Mouse (Mus musculus): ENCODE measurements around the gene Tnfrsf22.

The Tnfrsf22 gene

DNA sequence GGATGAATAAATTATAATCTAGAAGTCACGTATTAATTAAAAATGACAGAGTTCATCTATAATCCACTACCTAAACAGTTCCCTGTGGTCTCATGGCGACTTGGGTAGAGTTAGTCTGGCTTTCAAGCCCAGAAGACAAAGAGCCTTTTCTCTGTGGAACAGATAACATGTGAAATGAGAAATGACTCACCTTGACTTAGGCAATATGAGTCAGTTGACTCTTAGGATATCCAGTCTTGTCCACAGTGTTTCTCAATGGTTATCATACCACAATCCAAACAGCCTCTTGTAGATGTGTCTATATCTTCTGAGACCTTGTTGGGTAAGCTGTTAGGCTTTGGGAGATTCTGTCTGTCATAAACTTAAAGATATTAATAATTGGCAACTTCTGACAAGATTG lies 18.0 kb downstream of the Tnfrsf22 start:
- no peak for DNase-seq (ENCODE audit: low spot score in 2 of 2)

GRCm38 (mm10) chr7:143629501-143629900 lies 20.0 kb downstream of the Tnfrsf22 start:
- DNase-seq (ENCODE audit: low spot score in 2 of 2) = no peak

GRCm38 (mm10) chr7:143628540-143628939 lies 20.9 kb downstream of the Tnfrsf22 start, which contains the start of gene Tnfrsf26:
TSS of gene Tnfrsf26 (minus strand) at chr7:143628722.
- no peak for DNase-seq (ENCODE audit: low spot score in 2 of 2)

- no peak for DNase-seq (ENCODE audit: low spot score in 2 of 2)
These were observed 21.7 kb downstream of the Tnfrsf22 start for GRCm38 (mm10) chr7:143627555-143628286.

DNA sequence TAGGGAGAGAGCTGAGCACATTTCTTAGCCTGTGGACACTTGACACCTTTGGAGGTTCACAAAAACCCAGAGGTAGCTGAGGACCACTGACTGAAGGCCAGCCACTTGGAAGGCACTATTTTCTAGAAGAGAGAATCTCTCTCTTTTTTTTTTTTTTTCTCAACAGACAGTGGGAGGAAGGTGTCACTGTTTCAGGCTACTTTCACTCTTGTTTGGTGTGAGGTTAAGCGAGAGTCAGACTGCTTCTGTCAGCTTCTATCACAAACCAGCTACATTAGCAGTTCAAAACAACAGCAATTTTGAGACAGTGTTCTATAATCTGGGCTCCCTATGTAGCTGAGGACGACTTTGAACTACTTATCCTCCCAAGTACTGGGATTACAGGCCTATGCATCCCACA lies 23.3 kb downstream of the Tnfrsf22 start:
- no peak for DNase-seq (ENCODE audit: low spot score in 2 of 2)

- DNase-seq (ENCODE audit: low spot score in 2 of 2) = no peak
These were observed 24.3 kb downstream of the Tnfrsf22 start for GRCm38 (mm10) chr7:143625151-143625550.

GRCm38 (mm10) chr7:143624561-143624960 lies 24.9 kb downstream of the Tnfrsf22 start:
- no peak for DNase-seq (ENCODE audit: low spot score in 2 of 2)

DNA sequence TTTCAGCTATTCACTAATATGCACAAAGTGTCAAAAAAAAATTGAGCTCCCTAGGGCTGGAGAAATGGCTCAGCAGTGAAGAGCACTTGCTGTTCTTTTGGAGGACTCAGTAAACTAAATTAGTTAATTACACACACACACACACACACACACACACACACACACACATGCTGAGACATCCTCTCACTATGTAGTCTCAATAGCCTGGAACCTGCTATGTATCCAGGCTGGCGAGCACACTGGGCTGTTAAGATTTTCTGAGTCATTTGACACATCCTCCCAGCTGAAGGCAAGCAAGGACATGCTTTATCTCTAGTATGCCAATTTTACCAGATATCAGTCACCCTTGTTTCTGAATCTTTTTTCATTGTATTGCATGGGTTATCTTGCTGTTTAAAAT lies 28.5 kb downstream of the Tnfrsf22 start:
- peak in 1 of 2 experiments; percentile 13 for DNase-seq (ENCODE audit: low spot score in 2 of 2)

DNA sequence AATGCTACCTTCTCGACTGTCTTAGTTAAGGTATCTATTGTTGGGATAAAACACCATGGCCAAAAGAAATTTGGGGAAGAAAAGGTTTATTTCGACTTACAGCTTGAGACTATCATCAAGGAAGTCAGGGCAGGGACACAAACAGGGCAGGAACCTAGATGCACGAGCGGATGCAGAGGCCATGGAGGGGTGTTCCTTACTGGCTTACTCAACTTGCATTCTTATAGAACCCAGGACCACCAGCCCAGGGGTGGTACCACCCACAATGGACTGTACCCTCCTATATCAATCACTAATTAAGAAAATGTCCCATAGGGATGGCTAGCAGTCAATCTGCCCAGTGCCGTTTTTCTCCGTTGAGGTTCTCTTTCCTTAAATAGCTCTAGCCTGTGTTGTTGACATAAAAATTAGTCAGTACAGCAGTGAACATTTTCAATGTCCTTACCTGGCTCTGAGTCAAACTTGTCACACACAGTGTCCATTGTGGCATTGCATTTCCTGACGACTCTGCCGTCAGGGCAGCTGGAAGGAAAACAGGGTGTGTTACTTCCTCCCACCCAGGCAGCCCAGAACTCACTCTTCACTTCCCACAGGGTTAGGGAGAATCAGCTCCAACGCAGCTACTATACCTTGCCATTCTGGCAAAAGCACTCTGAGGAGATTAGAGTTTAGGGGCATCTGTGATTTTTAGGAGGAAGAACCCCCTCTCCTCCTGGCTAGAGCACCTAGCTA lies 34.9 kb downstream of the Tnfrsf22 start:
- DNase-seq (ENCODE audit: low spot score in 2 of 2) = no peak

DNA sequence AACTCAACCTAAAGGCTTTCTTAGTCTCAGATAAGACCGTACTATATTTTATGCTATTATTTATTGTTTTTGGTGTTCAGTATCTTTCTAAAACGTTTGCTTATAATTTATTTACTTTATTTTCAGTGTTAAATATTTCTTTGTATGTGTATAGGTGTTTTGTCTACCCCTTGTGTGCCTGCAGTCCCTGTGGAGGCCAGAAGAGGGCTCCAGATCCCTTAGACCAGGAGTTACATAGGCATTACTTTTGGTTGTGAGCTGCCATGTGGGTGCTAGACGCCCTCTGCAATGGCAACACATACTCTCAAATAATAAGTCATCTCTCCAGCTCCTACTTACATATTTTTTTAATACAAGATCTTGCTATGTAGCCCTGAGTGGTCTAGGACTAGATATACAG lies 37.2 kb downstream of the Tnfrsf22 start:
- DNase-seq (ENCODE audit: low spot score in 2 of 2) = no peak

GRCm38 (mm10) chr7:143605321-143605720 lies 44.1 kb downstream of the Tnfrsf22 start:
- no peak for DNase-seq (ENCODE audit: low spot score in 2 of 2)

GRCm38 (mm10) chr7:143604889-143605288 lies 44.6 kb downstream of the Tnfrsf22 start:
- no peak for DNase-seq (ENCODE audit: low spot score in 2 of 2)

GRCm38 (mm10) chr7:143601705-143602104 lies 47.8 kb downstream of the Tnfrsf22 start:
- no peak for DNase-seq (ENCODE audit: low spot score in 2 of 2)

- no peak for DNase-seq (ENCODE audit: low spot score in 2 of 2)
These were observed 49.2 kb downstream of the Tnfrsf22 start for GRCm38 (mm10) chr7:143600231-143600740.

- DNase-seq (ENCODE audit: low spot score in 2 of 2) = peak; percentile 88 to 90
These were observed 49.8 kb downstream of the Tnfrsf22 start, which contains the start of gene Cars for GRCm38 (mm10) chr7:143599428-143600230. TSS of gene Cars (minus strand) at chr7:143600090.

- no peak for DNase-seq (ENCODE audit: low spot score in 2 of 2)
These were observed 54.6 kb downstream of the Tnfrsf22 start for GRCm38 (mm10) chr7:143594865-143595264.

- DNase-seq (ENCODE audit: low spot score in 2 of 2) = no peak
These were observed 57.2 kb downstream of the Tnfrsf22 start for GRCm38 (mm10) chr7:143592255-143592654.

GRCm38 (mm10) chr7:143588006-143588405 lies 61.5 kb downstream of the Tnfrsf22 start:
- DNase-seq (ENCODE audit: low spot score in 2 of 2) = no peak

- no peak for DNase-seq (ENCODE audit: low spot score in 2 of 2)
These were observed 61.9 kb downstream of the Tnfrsf22 start for GRCm38 (mm10) chr7:143587586-143587985.
